Mouse (Mus musculus) layer of hippocampus, postnatal 10 days (tissue): ENCODE data around the gene Hoxd1. TPM values are rescaled to one million over a fixed set of nuclear protein-coding genes. Genes with fewer than 3 reads are reported as not detected.

ENCODE experiments used
- microRNA-seq, 2 experiments: library from miRNA; unstranded; fragments of <30 nt; microRNA quantifications; one replicate each; pipeline ENCODE4 v1.2.0; 2021
- total RNA-seq, 2 experiments: library from RNA; stranded (reverse); gene quantifications; 2 replicates each; pipeline ENCODE4 v1.2.3; 2021

Gene Hoxd1
- total RNA-seq, 2 experiments from 2014 or later: not detected

Small RNA genes lying within 50 kb of the gene (microRNA-seq; reads per million reads assigned to microRNA genes)
- 23.1 to 26.4 reads per million in 2 experiments for gene Mir10b

Other genes starting within 250 kb of the Hoxd1 start
- 10 to 100 TPM; 52.2 to 63.7 TPM for gene Lnpk, start 183.5 kb upstream of the Hoxd1 start, total RNA-seq
- gene Evx2, start 103.4 kb upstream of the Hoxd1 start, total RNA-seq: not detected
- not detected for gene Hoxd13, start 94.7 kb upstream of the Hoxd1 start, total RNA-seq
- gene Hoxd12, start 88.0 kb upstream of the Hoxd1 start, total RNA-seq: not detected
- not detected for gene Hoxd11, start 83.4 kb upstream of the Hoxd1 start, total RNA-seq
- not detected for gene Hoxd10, start 71.1 kb upstream of the Hoxd1 start, total RNA-seq
- not detected for gene Hoxd9, start 65.3 kb upstream of the Hoxd1 start, total RNA-seq
- gene Hoxd8, start 58.4 kb upstream of the Hoxd1 start, total RNA-seq: under 1 TPM in 1 of 2 experiments, not detected in 1; 0.23 TPM
- gene Hoxd3, start 51.1 kb upstream of the Hoxd1 start, total RNA-seq: not detected
- not detected for gene Hoxd4, start 51.1 kb upstream of the Hoxd1 start, total RNA-seq
- not detected for gene Gm28230, start 36.3 kb upstream of the Hoxd1 start, total RNA-seq
- gene Mtx2, start 62.8 kb downstream of the Hoxd1 start, total RNA-seq: 10 to 100 TPM; 54.4 to 63.7 TPM